Mouse (Mus musculus) G1E (cell line): ENCODE data around the gene Atf3.
A peak's percentile ranks its signal among the peaks of the same experiment; 100 is the strongest.

Experiments used
- CTCF ChIP-seq: IDR thresholded peaks from 2 replicates; pipeline ENCODE4 v1.5.1; 2012; ENCODE audit warnings: low read depth, low read length, inconsistent platforms, mixed read lengths
- TAL1 ChIP-seq: conservative IDR thresholded peaks from 2 replicates; pipeline ENCODE4 v1.6.1; 2012; ENCODE audit warnings: low read depth, low read length, inconsistent platforms, mixed read lengths

DNA sequence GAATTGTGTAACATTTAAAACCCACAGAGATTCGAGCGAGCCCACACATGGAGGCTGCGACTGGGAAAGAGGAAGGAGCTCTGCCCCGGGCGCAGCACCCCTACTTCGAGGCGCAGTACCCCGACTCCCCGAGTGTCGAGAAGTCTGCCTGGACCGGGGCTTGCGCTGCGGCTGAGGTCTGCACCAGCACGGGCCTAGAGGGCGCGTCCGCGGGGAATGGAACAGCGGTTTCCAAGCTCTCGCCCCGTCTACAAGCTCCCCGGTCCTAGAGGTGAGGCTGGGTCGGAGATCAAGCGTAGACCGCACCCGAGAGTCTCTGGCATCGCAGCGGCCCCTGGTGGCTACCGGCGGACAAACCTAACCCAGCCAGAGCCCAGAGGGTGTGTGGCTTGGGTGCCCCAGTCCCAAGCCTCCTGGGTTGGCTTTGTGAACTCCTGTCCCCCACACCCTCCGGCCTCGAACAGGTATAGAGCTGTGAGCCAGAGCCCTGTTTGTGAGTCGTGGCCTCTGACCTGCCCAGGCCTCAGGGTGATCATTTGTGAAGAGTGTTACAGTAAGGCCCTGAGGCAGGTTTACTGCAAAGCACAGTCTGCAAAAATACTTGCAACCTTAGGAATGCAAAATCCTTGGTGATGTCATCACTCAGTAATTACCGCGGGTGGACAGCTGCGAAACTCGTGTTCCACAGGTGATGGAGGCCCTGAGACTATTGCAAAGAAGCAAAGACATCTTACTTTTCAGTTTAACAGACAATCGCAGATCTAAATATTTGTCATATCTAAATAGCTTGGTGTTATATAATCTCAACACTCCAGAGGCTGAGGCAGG lies 91.8 kb downstream of the Atf3 start:
- no peak for TF ChIP-seq TAL1
- TF ChIP-seq CTCF, result 0 out of 2 replicates have a peak, but pooled peaks have one; percentile 23
